Mouse (Mus musculus) frontal cortex, postnatal 14 days (tissue): ENCODE measurements around the gene Stard13.

Experiments used
- DNase-seq, 2 experiments: peaks; one replicate each; pipeline ENCODE4 v3.0.0; 2022; ENCODE audit warnings: low spot score in 2 of 2

Gene Stard13

DNA sequence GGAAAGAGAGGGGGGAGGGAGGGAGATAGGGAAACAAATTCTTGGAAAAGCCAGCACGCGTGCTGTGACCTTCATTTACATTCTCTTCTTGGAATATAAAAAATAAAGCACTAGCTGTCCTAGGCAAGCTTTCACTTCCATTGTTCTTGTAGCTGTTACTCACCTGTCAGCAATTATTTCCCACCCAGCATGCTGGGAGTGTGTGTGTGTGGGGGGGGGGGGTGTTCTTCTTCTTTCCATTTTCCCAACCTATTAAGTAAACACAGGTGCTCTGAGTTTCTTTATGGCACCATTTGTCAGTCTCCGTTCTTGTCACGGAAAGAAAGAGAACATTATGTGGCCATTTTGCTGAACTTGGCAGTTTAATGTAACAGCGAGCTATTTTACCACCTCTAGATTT lies 214.7 kb downstream of the Stard13 start:
- DNase-seq = no peak

GRCm38 (mm10) chr5:151018450-151018849 lies 215.2 kb downstream of the Stard13 start:
- DNase-seq = no peak

DNA sequence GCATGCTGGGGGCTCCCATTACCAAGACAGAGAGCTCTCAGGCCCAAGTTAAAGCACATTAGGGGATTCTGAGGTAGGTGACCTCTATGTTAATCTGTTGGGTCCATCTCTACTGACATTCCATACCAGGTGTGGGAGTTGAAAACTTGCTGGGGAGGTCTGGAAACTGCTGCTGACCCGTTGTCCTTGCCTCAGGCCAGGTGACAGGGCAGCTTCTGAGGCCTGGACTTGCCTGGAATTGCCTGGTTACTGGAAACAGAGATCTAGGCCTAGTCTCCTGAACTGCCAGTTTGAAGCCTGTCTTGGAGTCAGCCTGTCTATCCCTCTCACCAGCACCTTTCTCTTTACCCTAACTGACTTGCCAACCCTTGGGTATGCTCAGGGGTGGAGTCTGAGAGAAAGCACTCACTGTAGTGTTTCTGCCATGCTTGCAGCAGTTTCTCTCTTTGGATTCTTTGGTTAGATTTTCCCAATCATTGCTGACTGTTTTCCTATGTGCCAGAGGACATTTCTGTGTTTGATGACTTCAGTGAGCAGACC lies 229.3 kb downstream of the Stard13 start:
- no peak for DNase-seq

DNA sequence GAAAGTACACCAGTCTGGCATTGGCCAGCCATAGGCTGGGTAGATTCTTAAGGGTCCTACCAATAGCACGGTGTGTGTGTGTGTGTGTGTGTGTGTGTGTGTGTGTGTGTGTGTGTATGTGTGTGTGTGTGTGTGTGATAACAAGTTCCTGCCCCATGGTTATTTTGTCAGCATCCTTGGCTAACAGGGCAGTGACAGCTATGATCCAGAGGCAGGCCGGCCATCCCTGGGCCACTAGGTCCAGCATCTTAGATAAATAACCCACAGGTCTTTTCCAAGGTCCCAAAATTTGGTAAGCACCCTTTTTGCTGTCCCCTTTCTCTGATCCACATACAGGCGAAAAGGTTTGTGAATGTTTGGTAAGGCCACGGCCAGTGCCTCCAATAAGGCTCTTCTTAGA lies 231.6 kb downstream of the Stard13 start:
- DNase-seq = no peak

GRCm38 (mm10) chr5:151001111-151001510 lies 232.5 kb downstream of the Stard13 start:
- DNase-seq = no peak

DNA sequence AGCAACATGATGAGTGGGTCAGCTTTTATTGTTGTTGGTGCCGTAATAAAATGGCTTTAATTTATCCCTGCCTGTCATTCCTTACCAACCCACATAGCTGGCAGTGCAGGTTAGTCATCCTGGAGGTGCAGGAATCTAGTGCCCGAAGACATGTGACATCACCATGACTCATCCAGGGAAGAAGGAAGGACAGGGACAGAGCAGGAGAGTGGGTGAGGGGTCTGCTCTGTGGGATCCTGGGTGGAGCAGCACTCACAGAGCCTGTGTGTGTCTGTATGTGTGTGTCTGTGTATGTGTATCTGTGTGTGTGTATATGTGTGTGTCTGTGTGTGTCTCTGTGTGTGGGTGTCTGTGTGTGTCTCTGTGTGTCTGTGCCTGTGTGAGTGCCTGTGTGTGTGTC lies 237.1 kb downstream of the Stard13 start:
- no peak for DNase-seq

GRCm38 (mm10) chr5:150994096-150994495 lies 239.5 kb downstream of the Stard13 start:
- no peak for DNase-seq
